Mouse (Mus musculus) v-Abl transformed pro-B cells (cell line): ENCODE results near the gene C330021F23Rik.
"Not testable (repeated sequence)": the region's sequence is repeated elsewhere in the genome, so short reads cannot be mapped to it uniquely, and the experiment has no call there.

Experiments used
- in situ Hi-C, 2 experiments: fragments of 400-800 bp; cut with MboI; formaldehyde crosslinking; loops; one replicate each; pipeline ENCODE4 v1.15.1; 2025; ENCODE audit not compliant: unreplicated experiment in 2 of 2

Gene C330021F23Rik

GRCm38 (mm10) chr8:3567641-3568371 is at the start of gene C330021F23Rik:
Gene C330021F23Rik (plus strand): TSS chr8:3567990.
- in situ Hi-C loops: loop anchor here (25.0 kb wide), 1 partner anchor 394 kb away; the partner anchor contains the start of gene Cd209c (in 2 of the 2)

- in situ Hi-C loops: loop anchor here (25.0 kb wide), 2 partner anchors 715 to 840 kb away; partner anchors contain the start of genes Gm49320 (in 2 of the 2), Lrrc8e (in 2 of the 2), Map2k7 (in 2 of the 2) and Tgfbr3l (in 2 of the 2)
These were observed 45.6 kb upstream of the C330021F23Rik start for GRCm38 (mm10) chr8:3522007-3522697.

- in situ Hi-C loops: no loop called here
These were observed 37.0 kb upstream of the C330021F23Rik start for GRCm38 (mm10) chr8:3530816-3531215.

- in situ Hi-C loops: no loop called here
These were observed 35.9 kb upstream of the C330021F23Rik start for GRCm38 (mm10) chr8:3531936-3532335.

GRCm38 (mm10) chr8:3536053-3536841 is 31.5 kb upstream of the C330021F23Rik start:
- in situ Hi-C loops: no loop called here

- in situ Hi-C loops: no loop called here
These were observed 30.9 kb upstream of the C330021F23Rik start for GRCm38 (mm10) chr8:3536940-3537339.

- in situ Hi-C loops: no loop called here
These were observed 30.1 kb upstream of the C330021F23Rik start for GRCm38 (mm10) chr8:3537666-3538065.

- in situ Hi-C loops: no loop called here
These were observed 28.6 kb upstream of the C330021F23Rik start for GRCm38 (mm10) chr8:3539146-3539545.

GRCm38 (mm10) chr8:3540076-3540475 is 27.7 kb upstream of the C330021F23Rik start:
- in situ Hi-C loops: no loop called here

- in situ Hi-C loops: no loop called here
These were observed 21.3 kb upstream of the C330021F23Rik start for GRCm38 (mm10) chr8:3546511-3546910.

- in situ Hi-C loops: loop anchor here (25.0 kb wide), 1 partner anchor 410 kb away; the partner anchor contains the start of gene Cd209c (in 2 of the 2)
These were observed 15.6 kb upstream of the C330021F23Rik start for GRCm38 (mm10) chr8:3552240-3552639.

GRCm38 (mm10) chr8:3556114-3556513 is 11.7 kb upstream of the C330021F23Rik start:
- in situ Hi-C loops: loop anchor here (5.0 to 25.0 kb wide), 2 partner anchors 121 to 406 kb away; partner anchors contain the start of genes Cd209c (in 2 of the 2) and Trappc5 (in 1 of the 2)

GRCm38 (mm10) chr8:3568378-3568777 is 588 bp downstream of the C330021F23Rik start:
- in situ Hi-C loops: loop anchor here (25.0 kb wide), 1 partner anchor 394 kb away; the partner anchor contains the start of gene Cd209c (in 2 of the 2)

GRCm38 (mm10) chr8:3569784-3570183 is 2.0 kb downstream of the C330021F23Rik start:
- in situ Hi-C loops: loop anchor here (25.0 kb wide), 1 partner anchor 393 kb away; the partner anchor contains the start of gene Cd209c (in 2 of the 2)

GRCm38 (mm10) chr8:3574546-3574945 is 6.8 kb downstream of the C330021F23Rik start:
- in situ Hi-C loops: loop anchor here (25.0 kb wide), 1 partner anchor 388 kb away; the partner anchor contains the start of gene Cd209c (in 2 of the 2)

- in situ Hi-C loops: no loop called here
These were observed 8.6 kb downstream of the C330021F23Rik start for GRCm38 (mm10) chr8:3576211-3576960.

GRCm38 (mm10) chr8:3579390-3580364 is 11.9 kb downstream of the C330021F23Rik start:
- in situ Hi-C loops: no loop called here

- in situ Hi-C loops: not testable (repeated sequence)
These were observed 14.2 kb downstream of the C330021F23Rik start for GRCm38 (mm10) chr8:3581961-3582360.
